Mouse (Mus musculus) B cell, adult 67 days (primary cell): Measurements from ENCODE around the gene Tmem102. TPM values are rescaled to one million over a fixed set of nuclear protein-coding genes. Genes with fewer than 3 reads are reported as not detected.

Experiments used
- total RNA-seq, 2 experiments: library from RNA; stranded (reverse); gene quantifications; 4 replicates each; pipeline ENCODE4 v1.2.4; 2023

Tmem102 gene
- not detected for total RNA-seq

GRCm38 (mm10) chr11:69804972-69805909 lies at the start of gene Tmem102:
Gene Tmem102, minus strand, starts transcription at chr11:69805624.

GRCm38 (mm10) chr11:69846198-69846680 lies 40.8 kb upstream of the Tmem102 start, which contains the start of gene Plscr3:
Gene Plscr3, plus strand, starts transcription at chr11:69846376.

GRCm38 (mm10) chr11:69837952-69838713 lies 32.7 kb upstream of the Tmem102 start, which contains the start of gene Tmem256:
Gene Tmem256, plus strand, starts transcription at chr11:69838514.

GRCm38 (mm10) chr11:69837604-69837951 lies 32.2 kb upstream of the Tmem102 start, which contains the start of gene Nlgn2:
Gene Nlgn2, minus strand, starts transcription at chr11:69837784.

GRCm38 (mm10) chr11:69822080-69822479 lies 16.7 kb upstream of the Tmem102 start, which contains the start of gene Spem1:
Gene Spem1, minus strand, starts transcription at chr11:69822180.

GRCm38 (mm10) chr11:69818365-69818764 lies 12.9 kb upstream of the Tmem102 start, which contains the start of gene Spem2:
Gene Spem2, minus strand, starts transcription at chr11:69818465.

GRCm38 (mm10) chr11:69815155-69815554 lies 9.7 kb upstream of the Tmem102 start, which contains the start of gene Gm39566:
Gene Gm39566, minus strand, starts transcription at chr11:69815298.

GRCm38 (mm10) chr11:69801379-69801977 lies 3.9 kb downstream of the Tmem102 start, which contains the start of gene Fgf11:
Gene Fgf11, minus strand, starts transcription at chr11:69801857.

GRCm38 (mm10) chr11:69795168-69795982 lies 10.0 kb downstream of the Tmem102 start, which contains the start of gene Chrnb1:
Gene Chrnb1, minus strand, starts transcription at chr11:69795943.

GRCm38 (mm10) chr11:69765221-69766125 lies 40.0 kb downstream of the Tmem102 start, which contains the start of gene Zbtb4:
Gene Zbtb4, plus strand, starts transcription at chr11:69765912.

GRCm38 (mm10) chr11:69761868-69762267 lies 43.6 kb downstream of the Tmem102 start, which contains the start of gene Slc35g3:
Gene Slc35g3, minus strand, starts transcription at chr11:69761968.

GRCm38 (mm10) chr11:69758478-69758970 lies 46.9 kb downstream of the Tmem102 start, which contains the start of gene Polr2a:
Gene Polr2a, minus strand, starts transcription at chr11:69758637.

Other genes with a start within 250 kb of the Tmem102 start
- gene Efnb3, start 245.4 kb downstream of the Tmem102 start, total RNA-seq = under 1 TPM; 0.61 to 0.95 TPM
- gene Wrap53, start 225.4 kb downstream of the Tmem102 start, total RNA-seq = 10 to 100 TPM; 13.8 to 15.2 TPM
- gene Trp53, start 225.3 kb downstream of the Tmem102 start, total RNA-seq = 100 to 1,000 TPM; 143 TPM
- under 1 TPM in 1 of 2 experiments, not detected in 1; 0.75 TPM for gene Atp1b2, start 199.7 kb downstream of the Tmem102 start, total RNA-seq
- gene Shbg, start 187.7 kb downstream of the Tmem102 start, total RNA-seq = not detected
- not detected for gene Sat2, start 183.6 kb downstream of the Tmem102 start, total RNA-seq
- gene Fxr2, start 172.6 kb downstream of the Tmem102 start, total RNA-seq = 10 to 100 TPM; 88.3 to 96.6 TPM
- gene Sox15, start 150.3 kb downstream of the Tmem102 start, total RNA-seq = under 1 TPM in 1 of 2 experiments, not detected in 1; 0.92 TPM
- gene Mpdu1, start 143.0 kb downstream of the Tmem102 start, total RNA-seq = 10 to 100 TPM; 60.2 to 64.5 TPM
- gene Cd68, start 139.5 kb downstream of the Tmem102 start, total RNA-seq = 10 to 100 TPM in 1 of 2 experiments, 1 to 10 TPM in 1; 7.9 to 12.1 TPM
- gene Eif4a1, start 133.2 kb downstream of the Tmem102 start, total RNA-seq = 100 to 1,000 TPM; 720 to 780 TPM
- gene Senp3, start 123.5 kb downstream of the Tmem102 start, total RNA-seq = 100 to 1,000 TPM; 134 to 139 TPM
- gene Tnfsf13, start 119.8 kb downstream of the Tmem102 start, total RNA-seq = not detected
- gene Tnfsf12, start 109.8 kb downstream of the Tmem102 start, total RNA-seq = not detected
- gene Tnfsfm13, start 109.5 kb downstream of the Tmem102 start, total RNA-seq = not detected
- gene Polr2a, start 47.0 kb downstream of the Tmem102 start, total RNA-seq = 100 to 1,000 TPM; 254 to 255 TPM
- gene Slc35g3, start 43.7 kb downstream of the Tmem102 start, total RNA-seq = not detected
- gene Zbtb4, start 39.7 kb downstream of the Tmem102 start, total RNA-seq = 10 to 100 TPM; 61.0 to 64.9 TPM
- 10 to 100 TPM; 10.5 to 13.5 TPM for gene Chrnb1, start 9.7 kb downstream of the Tmem102 start, total RNA-seq
- under 1 TPM in 1 of 2 experiments, not detected in 1; 0.44 TPM for gene Fgf11, start 3.8 kb downstream of the Tmem102 start, total RNA-seq
- not detected for gene Gm39566, start 9.7 kb upstream of the Tmem102 start, total RNA-seq
- not detected for gene Spem2, start 12.8 kb upstream of the Tmem102 start, total RNA-seq
- gene Spem1, start 16.6 kb upstream of the Tmem102 start, total RNA-seq = not detected
- under 1 TPM; 0.12 to 0.41 TPM for gene Nlgn2, start 32.2 kb upstream of the Tmem102 start, total RNA-seq
- 10 to 100 TPM; 27.0 to 38.9 TPM for gene Tmem256, start 32.9 kb upstream of the Tmem102 start, total RNA-seq
- gene Plscr3, start 40.8 kb upstream of the Tmem102 start, total RNA-seq = 10 to 100 TPM; 10.4 to 14.7 TPM
- not detected for gene Tnk1, start 53.1 kb upstream of the Tmem102 start, total RNA-seq
- not detected for gene Tmem95, start 72.4 kb upstream of the Tmem102 start, total RNA-seq
- gene Kctd11, start 75.8 kb upstream of the Tmem102 start, total RNA-seq = 1 to 10 TPM; 2.7 to 3.2 TPM
- gene Acap1, start 89.9 kb upstream of the Tmem102 start, total RNA-seq = 100 to 1,000 TPM; 518 to 555 TPM
- 1 to 10 TPM; 2.5 TPM for gene 2810408A11Rik, start 95.4 kb upstream of the Tmem102 start, total RNA-seq
- 10 to 100 TPM; 76.0 to 83.3 TPM for gene Neurl4, start 95.4 kb upstream of the Tmem102 start, total RNA-seq
- 100 to 1,000 TPM; 148 to 150 TPM for gene Gps2, start 108.3 kb upstream of the Tmem102 start, total RNA-seq
- 100 to 1,000 TPM; 355 to 387 TPM for gene Eif5a, start 116.3 kb upstream of the Tmem102 start, total RNA-seq
- gene Ybx2, start 130.2 kb upstream of the Tmem102 start, total RNA-seq = not detected
- gene Slc2a4, start 142.6 kb upstream of the Tmem102 start, total RNA-seq = not detected
- gene Cldn7, start 159.2 kb upstream of the Tmem102 start, total RNA-seq = not detected
- gene Ctdnep1, start 175.5 kb upstream of the Tmem102 start, total RNA-seq = 100 to 1,000 TPM; 111 to 123 TPM
- gene Elp5, start 176.9 kb upstream of the Tmem102 start, total RNA-seq = 10 to 100 TPM; 38.4 to 50.9 TPM
- gene Gabarap, start 185.5 kb upstream of the Tmem102 start, total RNA-seq = 100 to 1,000 TPM; 291 to 311 TPM
- gene Phf23, start 190.2 kb upstream of the Tmem102 start, total RNA-seq = 10 to 100 TPM; 59.7 to 74.6 TPM
- gene Dvl2, start 195.0 kb upstream of the Tmem102 start, total RNA-seq = 10 to 100 TPM; 47.8 to 61.1 TPM
- gene Acadvl, start 209.8 kb upstream of the Tmem102 start, total RNA-seq = 10 to 100 TPM; 58.2 to 58.6 TPM
- gene Dlg4, start 211.3 kb upstream of the Tmem102 start, total RNA-seq = 1 to 10 TPM; 1.9 to 4.5 TPM
- gene Asgr1, start 248.5 kb upstream of the Tmem102 start, total RNA-seq = not detected